Mouse (Mus musculus) CH12.LX (cell line): ENCODE results near the gene Lbh.

Source experiments
- CTCF ChIP-seq, 2 experiments: IDR thresholded peaks in 1 of 2; conservative IDR thresholded peaks in 1 of 2; 2 replicates each; pipeline ENCODE4 v1.5.1; 2011 to 2012; ENCODE audit warnings: low read depth in 2 of 2, low read length in 2 of 2, improper control_type of control experiment in 1 of 2, inconsistent platforms in 1 of 2, mild to moderate bottlenecking in 1 of 2, moderate library complexity in 1 of 2
- E2F4 ChIP-seq: IDR thresholded peaks from 2 replicates; pipeline ENCODE4 v1.6.1; 2011; ENCODE audit warnings: low read depth, low read length, improper control_type of control experiment; ENCODE audit not compliant: insufficient replicate concordance
- ELF1 ChIP-seq: IDR thresholded peaks from 2 replicates; pipeline ENCODE4 v1.6.1; 2014; ENCODE audit warnings: low read depth, mild to moderate bottlenecking, inconsistent platforms, low read length, improper control_type of control experiment
- EP300 ChIP-seq: IDR thresholded peaks from 2 replicates; pipeline ENCODE4 v1.6.1; 2011; ENCODE audit warnings: low read length, improper control_type of control experiment
- ETS1 ChIP-seq: conservative IDR thresholded peaks from 2 replicates; pipeline ENCODE4 v1.6.1; 2012; ENCODE audit warnings: low read depth, mild to moderate bottlenecking, inconsistent platforms, low read length, improper control_type of control experiment, moderate library complexity
- GABPA ChIP-seq: IDR thresholded peaks from 2 replicates; pipeline ENCODE4 v1.6.1; 2012; ENCODE audit warnings: low read depth, low read length, improper control_type of control experiment, inconsistent platforms; ENCODE audit not compliant: insufficient replicate concordance
- MAX ChIP-seq: IDR thresholded peaks from 2 replicates; pipeline ENCODE4 v1.6.1; 2011; ENCODE audit warnings: low read length, improper control_type of control experiment
- MYC ChIP-seq: IDR thresholded peaks from 2 replicates; pipeline ENCODE4 v1.6.1; 2011; ENCODE audit warnings: low read depth, mild to moderate bottlenecking, improper control_type of control experiment, low read length
- PAX5 ChIP-seq: IDR thresholded peaks from 2 replicates; pipeline ENCODE4 v1.6.1; 2012; ENCODE audit warnings: low read length, inconsistent platforms, mixed read lengths
- POLR2A ChIP-seq: IDR thresholded peaks from 2 replicates; pipeline ENCODE4 v1.6.1; 2011; ENCODE audit warnings: low read depth, mild to moderate bottlenecking, improper control_type of control experiment, low read length
- TCF12 ChIP-seq: IDR thresholded peaks from 2 replicates; pipeline ENCODE4 v1.6.1; 2014; ENCODE audit warnings: low read depth, mild to moderate bottlenecking, inconsistent platforms, low read length, improper control_type of control experiment
- UBTF ChIP-seq: IDR thresholded peaks from 2 replicates; pipeline ENCODE4 v1.6.1; 2012; ENCODE audit warnings: low read depth, mild to moderate bottlenecking, inconsistent platforms, low read length, improper control_type of control experiment, moderate library complexity
- USF1 ChIP-seq: IDR thresholded peaks from 2 replicates; pipeline ENCODE4 v1.6.1; 2014; ENCODE audit warnings: low read depth, mild to moderate bottlenecking, inconsistent platforms, low read length, improper control_type of control experiment
- USF2 ChIP-seq: conservative IDR thresholded peaks from 2 replicates; pipeline ENCODE4 v1.6.1; 2011; ENCODE audit warnings: low read depth, low read length, improper control_type of control experiment

- TF ChIP-seq TCF12 = no peak
- TF ChIP-seq POLR2A = no peak
- TF ChIP-seq PAX5 = no peak
- TF ChIP-seq E2F4 = no peak
- no peak for TF ChIP-seq ELF1
- no peak for TF ChIP-seq UBTF
- no peak for TF ChIP-seq EP300
- TF ChIP-seq GABPA = no peak
- no peak for TF ChIP-seq CTCF (conservative IDR thresholded peaks at IDR 0.05 in 1 of 2, IDR thresholded peaks at IDR 0.05 in 1 of 2; ENCODE audit: low read depth in 2 of 2, low read length in 2 of 2)
- TF ChIP-seq MYC = no peak
- TF ChIP-seq MAX = no peak
- no peak for TF ChIP-seq USF1
- no peak for TF ChIP-seq ETS1
- TF ChIP-seq USF2 = no peak
These were observed 19.1 kb downstream of the Lbh start for GRCm38 (mm10) chr17:72937204-72937603.
